Mouse (Mus musculus) liver, embryonic 15.5 days (tissue): ENCODE results near the gene Il25. TPM values are rescaled to one million over a fixed set of nuclear protein-coding genes. Genes with fewer than 3 reads are reported as not detected.
"Not testable (repeated sequence)": the region's sequence is repeated elsewhere in the genome, so short reads cannot be mapped to it uniquely, and the experiment has no call there.

Experiments
- ATAC-seq: fragments of 200-750 bp; cut with Nextera tagmentation; 2 replicates; pipeline ENCODE4 v1.8.0; 2017; ENCODE audit warnings: moderate number of reproducible peaks, mild to moderate bottlenecking, moderate library complexity; ENCODE audit not compliant: insufficient read depth
- H3K27ac ChIP-seq: fragments of 300-500 bp; sonication (generic); replicated peaks from 2 replicates; pipeline ENCODE4 v1.5.1; 2015; ENCODE audit warnings: mild to moderate bottlenecking, inconsistent platforms
- H3K27me3 ChIP-seq: fragments of 300-500 bp; sonication (generic); 2 replicates; pipeline ENCODE4 v1.6.1; 2015; ENCODE audit warnings: mild to moderate bottlenecking, inconsistent platforms
- H3K36me3 ChIP-seq: fragments of 300-500 bp; sonication (generic); replicated peaks from 2 replicates; pipeline ENCODE4 v1.6.1; 2015; ENCODE audit warnings: moderate library complexity, mild to moderate bottlenecking, inconsistent platforms
- H3K4me1 ChIP-seq: fragments of 300-500 bp; sonication (generic); replicated peaks from 2 replicates; pipeline ENCODE4 v1.6.1; 2015; ENCODE audit warnings: inconsistent platforms
- H3K4me2 ChIP-seq: fragments of 300-500 bp; sonication (generic); 2 replicates; pipeline ENCODE4 v1.6.1; 2015; ENCODE audit warnings: moderate library complexity, mild to moderate bottlenecking, inconsistent platforms
- H3K4me3 ChIP-seq: fragments of 300-500 bp; sonication (generic); replicated peaks from 2 replicates; pipeline ENCODE4 v1.5.1; 2015; ENCODE audit warnings: mild to moderate bottlenecking, inconsistent platforms
- H3K9ac ChIP-seq: fragments of 300-500 bp; sonication (generic); 2 replicates; pipeline ENCODE4 v1.6.1; 2015; ENCODE audit warnings: moderate library complexity, mild to moderate bottlenecking, inconsistent platforms
- H3K9me3 ChIP-seq: fragments of 300-500 bp; sonication (generic); replicated peaks from 2 replicates; pipeline ENCODE4 v1.6.1; 2016; ENCODE audit warnings: inconsistent platforms
- WGBS: fragments of 180-500 bp; shearing (Covaris S2); methylation state at CpG from one replicate; pipeline ENCODE4 v1.1.7; 2015; ENCODE audit warnings: mixed read lengths; ENCODE audit not compliant: insufficient replicate concordance; 5-methylcytosine and 5-hydroxymethylcytosine counted together
- microRNA counts: library from miRNA; unstranded; fragments of <30 nt; microRNA quantifications from one replicate; lab custom pipeline; 2016
- microRNA-seq: library from miRNA; unstranded; fragments of <30 nt; microRNA quantifications from one replicate; pipeline ENCODE4, GENCODE M21; 2016
- polyA plus RNA-seq: library from polyadenylated mRNA; unstranded; fragments of >200 nt; fragmentation: Nextera tagmentation; extraction: Ambion mirVana; gene quantifications from 2 replicates; pipeline ENCODE4 v1.2.1, GENCODE M21; 2015

The Il25 gene
- polyA plus RNA-seq, 1 experiment from 2014 or later: not detected

GRCm38 (mm10) chr14:54972786-54973185 is 40.3 kb downstream of the Il25 start:
- WGBS: 73% methylated on average over 11 of the region's 11 CpGs

GRCm38 (mm10) chr14:54974068-54974791 is 41.7 kb downstream of the Il25 start:
- Histone ChIP-seq H3K36me3 (no peaks in the 10 kb centered on the region), H3K9ac (no peak overlapping the region), H3K4me1 (no peaks in the 10 kb centered on the region), H3K9me3 (no peaks in the 10 kb centered on the region), H3K4me3 (no peak overlapping the region), H3K27ac (no peak overlapping the region), H3K4me2 (no peak overlapping the region), H3K27me3 (no peaks in the 10 kb centered on the region)
- WGBS: 63% methylated on average over 6 of the region's 6 CpGs
- no peak for ATAC-seq

More at GRCm38 (mm10) chr14:54972786-54973185, 40.3 kb downstream of the Il25 start:
- not testable (repeated sequence) for H3K4me3 ChIP-seq, H3K4me1 ChIP-seq, H3K4me2 ChIP-seq, H3K27me3 ChIP-seq, ATAC-seq, H3K9me3 ChIP-seq, H3K27ac ChIP-seq, H3K9ac ChIP-seq, H3K36me3 ChIP-seq

GRCm38 (mm10) chr14:54976633-54977032 is 44.1 kb downstream of the Il25 start, which contains the start of gene Gm17428:
Gene Gm17428, plus strand, starts transcription at chr14:54976933.
- no peak within 1 kb of the TSS for H3K27ac ChIP-seq
- no peaks in the 10 kb centered on the region for H3K4me1 ChIP-seq
- H3K9me3 ChIP-seq: no peaks in the 10 kb centered on the region
- no peak within 1 kb of the TSS for H3K9ac ChIP-seq
- H3K27me3 ChIP-seq: no peaks in the 10 kb centered on the region
- no peaks in the 10 kb centered on the region for H3K36me3 ChIP-seq
- no peak for ATAC-seq
- 35% methylated on average over 1 of the region's 1 CpGs for WGBS
- no peak within 1 kb of the TSS for H3K4me2 ChIP-seq
- no peak within 1 kb of the TSS for H3K4me3 ChIP-seq

- no peaks in the 10 kb centered on the region for H3K27me3 ChIP-seq
- H3K27ac ChIP-seq: no peak overlapping the region
- no peaks in the 10 kb centered on the region for H3K36me3 ChIP-seq
- H3K9ac ChIP-seq: no peak overlapping the region
- no peak overlapping the region for H3K4me2 ChIP-seq
- no peaks in the 10 kb centered on the region for H3K9me3 ChIP-seq
- no peak overlapping the region for H3K4me3 ChIP-seq
- no peaks in the 10 kb centered on the region for H3K4me1 ChIP-seq
- no peak for ATAC-seq
- WGBS: 81% methylated on average over 8 of the region's 8 CpGs
Measured at GRCm38 (mm10) chr14:54978664-54979063, 46.2 kb downstream of the Il25 start.

GRCm38 (mm10) chr14:54981934-54982333 is 49.4 kb downstream of the Il25 start:
- Histone ChIP-seq H3K36me3 (no peaks in the 10 kb centered on the region), H3K27me3 (no peaks in the 10 kb centered on the region), H3K9me3 (no peaks in the 10 kb centered on the region), H3K4me2 (no peak overlapping the region), H3K4me3 (no peak overlapping the region), H3K9ac (no peak overlapping the region), H3K27ac (no peak overlapping the region), H3K4me1 (no peaks in the 10 kb centered on the region)
- no peak for ATAC-seq
- 80% methylated on average over 7 of the region's 7 CpGs for WGBS

MicroRNAs within 50 kb of the gene (microRNA counts, 519-probe panel; counts per million panel counts)
- microRNA mmu-miR-208a (lab: Ali Mortazavi, UCI): not detected
- not detected for microRNA mmu-miR-208b (lab: Ali Mortazavi, UCI)

Small RNA genes lying within 50 kb of the gene (microRNA-seq; reads per million reads assigned to microRNA genes)
- 12.9 reads per million, percentile 30 among the genes with 10 or more reads in this experiment for gene Mir208a
- gene Mir208b: 115 reads per million, percentile 55 among the genes with 10 or more reads in this experiment

Other genes with a start within 250 kb of the Il25 start
- gene 1700123O20Rik, start 246.5 kb upstream of the Il25 start, polyA plus RNA-seq: 39.3 and 39.5 TPM in 2 replicates
- 47.3 and 48.7 TPM in 2 replicates for gene Acin1, start 245.8 kb upstream of the Il25 start, polyA plus RNA-seq
- gene Gm29776, start 233.9 kb upstream of the Il25 start, polyA plus RNA-seq: 0.05 TPM in 1 of 2 replicates, not detected in the other
- 10.6 and 12.6 TPM in 2 replicates for gene Cebpe, start 220.5 kb upstream of the Il25 start, polyA plus RNA-seq
- gene Slc7a8, start 150.7 kb upstream of the Il25 start, polyA plus RNA-seq: 3.0 and 3.5 TPM in 2 replicates
- not detected in 2 replicates for gene Rnf212b, start 118.6 kb upstream of the Il25 start, polyA plus RNA-seq
- gene Homez, start 61.7 kb upstream of the Il25 start, polyA plus RNA-seq: 1.6 and 2.6 TPM in 2 replicates
- 0.33 and 0.63 TPM in 2 replicates for gene Ppp1r3e, start 55.1 kb upstream of the Il25 start, polyA plus RNA-seq
- gene Bcl2l2, start 49.3 kb upstream of the Il25 start, polyA plus RNA-seq: 0.46 and 0.82 TPM in 2 replicates
- not detected in 2 replicates for gene Gm20521, start 49.3 kb upstream of the Il25 start, polyA plus RNA-seq
- gene Pabpn1, start 40.2 kb upstream of the Il25 start, polyA plus RNA-seq: 38.6 and 46.2 TPM in 2 replicates
- gene Slc22a17, start 19.6 kb upstream of the Il25 start, polyA plus RNA-seq: 2.2 TPM in 2 replicates
- 0.62 and 0.63 TPM in 2 replicates for gene Efs, start 6.6 kb upstream of the Il25 start, polyA plus RNA-seq
- 0.18 TPM in 1 of 2 replicates, not detected in the other for gene Cmtm5, start 3.6 kb downstream of the Il25 start, polyA plus RNA-seq
- 0.68 and 0.69 TPM in 2 replicates for gene Myh6, start 34.2 kb downstream of the Il25 start, polyA plus RNA-seq
- not detected in 2 replicates for gene Gm17428, start 44.2 kb downstream of the Il25 start, polyA plus RNA-seq
- gene Myh7, start 61.9 kb downstream of the Il25 start, polyA plus RNA-seq: 3.6 and 3.8 TPM in 2 replicates
- gene Ngdn, start 82.8 kb downstream of the Il25 start, polyA plus RNA-seq: 34.0 and 34.6 TPM in 2 replicates
- 1.2 and 1.6 TPM in 2 replicates for gene Zfhx2, start 159.6 kb downstream of the Il25 start, polyA plus RNA-seq
- 4.4 and 6.2 TPM in 2 replicates for gene Thtpa, start 162.1 kb downstream of the Il25 start, polyA plus RNA-seq
- 16.3 and 17.4 TPM in 2 replicates for gene Ap1g2, start 173.9 kb downstream of the Il25 start, polyA plus RNA-seq
- 0.02 TPM in 1 of 2 replicates, not detected in the other for gene Jph4, start 184.2 kb downstream of the Il25 start, polyA plus RNA-seq